Mouse (Mus musculus): ENCODE results near the gene Radil.

The Radil gene

DNA sequence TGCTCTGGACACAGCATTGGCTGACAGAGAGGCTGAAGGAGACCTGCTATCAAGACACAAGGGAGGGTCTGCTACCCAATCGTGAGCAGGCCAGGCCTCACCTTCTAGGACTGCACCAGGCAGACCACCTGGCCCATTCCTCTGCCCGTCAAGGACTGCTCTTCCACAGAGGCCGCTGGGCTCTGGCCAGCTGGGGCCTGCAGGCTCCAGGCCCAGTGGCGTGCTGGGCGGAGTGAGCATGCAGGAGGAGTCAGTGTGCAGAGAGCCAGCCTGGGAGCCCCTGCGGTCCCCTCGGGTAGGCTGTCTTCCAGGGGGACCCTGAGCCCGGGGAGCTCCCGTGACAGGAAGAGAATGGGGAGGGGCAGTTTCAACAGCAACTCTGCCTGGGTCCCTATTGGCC lies 64.2 kb downstream of the Radil start:
- no peak for DNase-seq (ENCODE audit: low spot score in 2 of 2)

DNA sequence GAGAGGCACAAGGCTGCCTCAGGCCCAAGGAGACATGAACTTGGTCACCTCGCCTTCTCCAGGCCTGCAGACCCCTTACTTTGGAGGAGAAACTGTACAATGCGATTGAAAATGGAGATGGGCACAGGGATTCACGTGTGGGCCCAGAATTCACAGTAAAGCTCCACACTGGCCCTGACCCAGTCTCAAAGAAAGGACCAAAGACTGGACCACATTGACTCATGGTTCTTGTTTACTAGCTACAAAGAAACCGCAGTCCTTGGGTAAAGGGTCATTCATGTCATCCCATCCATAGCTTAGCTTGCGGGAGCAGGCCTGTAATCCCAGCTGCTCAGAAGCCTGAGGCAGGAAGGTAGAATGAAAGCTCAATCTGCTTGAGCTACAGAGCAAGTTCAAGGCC lies 67.3 kb downstream of the Radil start:
- no peak for DNase-seq (ENCODE audit: low spot score in 2 of 2)

DNA sequence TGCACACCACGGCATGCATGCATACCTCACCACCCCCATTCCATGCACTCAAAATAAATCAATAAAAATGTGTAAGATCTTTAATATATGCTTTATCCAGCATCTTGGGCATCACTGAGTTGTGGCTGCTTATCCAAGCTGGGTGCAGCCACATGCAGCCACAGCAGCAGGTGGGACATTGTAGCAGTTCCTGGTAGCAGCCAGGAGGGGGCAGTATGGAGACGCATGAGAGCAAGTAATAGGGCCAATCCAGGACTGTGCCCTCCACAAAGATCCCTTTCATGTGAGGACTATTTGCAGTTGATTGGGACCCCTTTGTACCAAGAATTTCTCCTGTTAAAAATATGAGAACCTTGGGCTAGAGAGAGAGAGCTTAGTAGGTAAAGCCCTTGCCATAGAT lies 68.4 kb downstream of the Radil start:
- peak in 1 of 2 experiments; percentile 42 for DNase-seq (ENCODE audit: low spot score in 2 of 2)

DNA sequence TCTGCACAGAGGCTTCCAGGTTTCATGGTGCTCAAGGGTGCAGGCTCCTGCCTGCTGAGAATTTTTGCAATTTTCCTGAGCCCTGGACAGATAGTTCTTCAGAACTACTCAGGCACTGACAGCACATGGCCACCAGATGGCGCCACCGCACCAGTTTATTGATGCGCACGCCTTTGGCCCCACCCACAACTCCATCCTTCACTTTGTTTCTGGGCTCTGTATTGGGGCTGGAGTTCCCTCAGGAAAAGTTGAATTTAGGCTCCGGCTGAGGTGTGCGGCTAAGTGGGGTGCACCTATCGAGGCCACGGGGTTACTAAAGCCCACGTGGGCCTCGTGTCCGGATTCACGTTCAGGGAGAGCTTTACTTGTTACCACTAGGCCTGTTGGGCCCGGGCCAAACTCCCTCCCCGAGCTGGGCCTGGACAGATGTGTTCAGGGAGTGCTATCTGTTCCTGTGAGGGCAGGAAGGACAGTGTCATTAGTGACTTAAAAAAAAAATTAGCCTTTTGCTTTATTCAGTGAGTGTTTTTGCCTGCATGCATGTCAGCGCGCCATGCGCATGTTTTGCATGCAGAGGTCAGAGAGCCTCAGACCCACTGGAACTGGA lies 72.0 kb downstream of the Radil start:
- peak; percentile 50 to 67 for DNase-seq (ENCODE audit: low spot score in 2 of 2)

DNA sequence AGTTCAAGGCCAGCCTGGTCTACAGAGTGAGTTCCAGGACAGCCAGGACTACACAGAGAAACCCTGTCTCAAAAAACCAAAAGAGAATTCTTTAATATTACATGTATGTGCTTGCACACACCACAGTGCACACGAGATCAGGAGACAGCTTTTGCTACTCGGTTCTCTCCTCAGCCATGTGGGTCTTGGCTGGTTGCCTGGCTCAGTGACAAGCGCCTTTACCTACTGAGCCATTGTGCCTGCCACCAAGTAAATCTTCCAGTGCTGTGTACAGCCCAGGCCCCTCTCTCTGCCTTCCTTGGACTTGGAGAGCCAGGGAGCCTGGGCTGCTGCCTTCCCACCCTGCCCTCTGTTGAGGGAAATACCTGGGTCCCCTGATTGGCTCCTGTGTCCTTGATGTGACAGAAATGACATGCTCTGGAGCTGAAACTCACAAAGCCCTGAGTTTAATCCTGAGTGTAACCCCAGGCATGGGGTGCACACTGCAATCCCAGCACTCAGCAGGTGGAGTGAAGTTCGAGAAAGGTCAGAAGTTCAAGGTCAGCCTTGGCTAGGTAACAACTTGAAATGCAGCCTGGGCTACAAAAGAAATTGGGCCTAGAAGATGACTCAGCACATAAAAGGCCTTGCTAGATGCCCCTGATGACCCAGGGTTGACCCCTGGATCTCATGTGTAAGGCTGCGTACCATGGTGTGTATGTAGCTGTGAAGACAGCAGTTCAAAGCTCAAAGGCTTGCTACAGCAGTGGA lies 72.9 kb downstream of the Radil start:
- DNase-seq (ENCODE audit: low spot score in 2 of 2): no peak

DNA sequence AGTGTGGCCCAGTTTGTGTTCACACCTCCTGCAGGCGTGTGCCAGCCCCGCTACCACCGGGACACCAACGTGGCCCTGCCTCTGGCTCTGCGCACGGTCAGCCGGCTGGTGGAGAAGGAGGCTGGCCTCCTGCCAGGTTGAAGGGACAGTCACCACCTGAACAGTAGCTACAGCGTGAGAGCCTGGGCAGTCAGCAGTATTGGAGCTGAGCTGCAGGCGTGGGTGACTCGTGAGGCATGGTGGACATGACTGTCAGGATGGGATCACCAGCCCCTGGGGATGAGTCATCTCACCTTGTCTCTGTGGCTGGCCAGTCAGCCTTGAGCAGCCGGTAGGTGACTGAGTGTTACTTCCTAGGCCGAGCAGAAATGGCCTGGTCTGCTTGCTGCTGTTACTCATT lies 73.6 kb downstream of the Radil start:
- no peak for DNase-seq (ENCODE audit: low spot score in 2 of 2)

DNA sequence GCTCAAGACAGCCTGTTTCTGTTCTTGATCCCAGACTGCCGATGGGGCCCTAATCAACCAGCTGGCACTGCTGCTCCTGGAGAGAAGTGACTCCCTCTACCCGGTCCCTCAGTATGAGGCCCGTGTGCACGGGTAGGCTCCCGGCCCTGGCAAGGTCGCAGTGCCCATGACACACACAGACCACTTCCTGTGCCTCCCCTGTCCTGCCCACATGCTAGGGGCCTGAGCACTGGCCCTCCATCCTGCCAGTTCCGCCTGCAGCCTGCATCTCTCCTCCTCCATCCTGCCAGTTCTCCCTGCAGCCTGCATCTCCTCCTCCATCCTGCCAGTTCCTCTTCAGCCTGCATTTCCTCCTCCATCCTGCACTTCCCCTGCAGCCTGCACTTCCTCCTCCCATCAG lies 75.2 kb downstream of the Radil start:
- peak in 1 of 2 experiments; percentile 45 for DNase-seq (ENCODE audit: low spot score in 2 of 2)

DNA sequence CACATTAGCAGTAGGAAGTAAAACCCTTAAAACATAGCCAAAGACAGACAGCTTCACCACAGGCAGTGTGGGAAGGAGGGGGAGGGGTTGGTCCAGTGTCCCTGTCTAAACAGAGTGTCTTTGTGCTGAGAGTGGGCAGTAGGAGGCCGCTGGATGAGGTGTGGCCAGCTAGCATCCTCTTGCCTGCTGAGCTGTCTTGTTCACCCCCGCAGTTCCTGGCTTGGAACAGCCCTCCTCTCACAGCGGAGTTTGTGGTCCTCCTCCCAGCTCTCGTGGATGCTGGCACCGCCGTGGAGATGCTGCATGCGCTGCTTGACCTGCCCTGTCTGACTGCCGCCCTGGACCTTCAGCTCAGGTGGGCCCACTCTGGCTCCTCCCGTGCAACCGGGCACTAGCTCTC lies 77.2 kb downstream of the Radil start:
- no peak for DNase-seq (ENCODE audit: low spot score in 2 of 2)

DNA sequence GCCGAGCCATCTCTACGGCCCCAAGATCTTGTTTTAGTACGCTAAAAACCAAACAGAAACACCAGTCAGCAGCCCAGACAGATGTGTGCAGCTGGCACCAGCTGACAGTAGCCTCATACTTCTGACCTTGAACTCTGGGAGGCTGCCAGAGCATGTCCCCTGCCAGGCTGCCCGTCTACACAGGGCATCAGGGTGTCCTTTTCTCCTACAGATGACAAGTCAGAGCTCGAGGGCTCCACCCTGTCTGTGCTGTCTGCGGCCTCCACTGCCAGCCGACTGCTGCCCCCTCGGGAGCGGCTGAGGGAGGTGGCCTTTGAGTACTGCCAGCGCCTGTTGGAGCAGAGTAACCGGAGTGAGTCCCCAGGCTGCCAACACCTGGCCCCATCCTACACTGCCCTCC lies 81.1 kb downstream of the Radil start:
- DNase-seq (ENCODE audit: low spot score in 2 of 2): no peak

DNA sequence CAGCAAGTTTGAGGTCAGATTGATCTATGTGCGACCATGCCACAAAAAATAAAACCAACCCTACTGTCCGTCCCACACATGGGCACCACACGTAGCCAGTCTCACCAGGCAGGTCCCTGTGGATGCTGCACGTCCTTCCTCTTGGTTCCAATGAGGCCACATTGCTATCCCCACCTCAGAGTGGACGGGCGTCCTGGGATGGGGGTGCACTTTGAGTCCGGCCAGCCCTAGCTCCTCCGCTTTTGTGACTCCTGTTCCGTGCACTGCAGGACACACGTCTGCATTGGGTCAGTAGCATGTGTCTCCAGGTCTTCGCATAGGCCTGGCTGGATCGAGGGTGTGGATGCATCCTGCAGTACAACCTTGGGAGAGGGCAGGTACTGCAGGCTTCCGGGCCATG lies 82.5 kb downstream of the Radil start:
- DNase-seq (ENCODE audit: low spot score in 2 of 2): no peak

DNA sequence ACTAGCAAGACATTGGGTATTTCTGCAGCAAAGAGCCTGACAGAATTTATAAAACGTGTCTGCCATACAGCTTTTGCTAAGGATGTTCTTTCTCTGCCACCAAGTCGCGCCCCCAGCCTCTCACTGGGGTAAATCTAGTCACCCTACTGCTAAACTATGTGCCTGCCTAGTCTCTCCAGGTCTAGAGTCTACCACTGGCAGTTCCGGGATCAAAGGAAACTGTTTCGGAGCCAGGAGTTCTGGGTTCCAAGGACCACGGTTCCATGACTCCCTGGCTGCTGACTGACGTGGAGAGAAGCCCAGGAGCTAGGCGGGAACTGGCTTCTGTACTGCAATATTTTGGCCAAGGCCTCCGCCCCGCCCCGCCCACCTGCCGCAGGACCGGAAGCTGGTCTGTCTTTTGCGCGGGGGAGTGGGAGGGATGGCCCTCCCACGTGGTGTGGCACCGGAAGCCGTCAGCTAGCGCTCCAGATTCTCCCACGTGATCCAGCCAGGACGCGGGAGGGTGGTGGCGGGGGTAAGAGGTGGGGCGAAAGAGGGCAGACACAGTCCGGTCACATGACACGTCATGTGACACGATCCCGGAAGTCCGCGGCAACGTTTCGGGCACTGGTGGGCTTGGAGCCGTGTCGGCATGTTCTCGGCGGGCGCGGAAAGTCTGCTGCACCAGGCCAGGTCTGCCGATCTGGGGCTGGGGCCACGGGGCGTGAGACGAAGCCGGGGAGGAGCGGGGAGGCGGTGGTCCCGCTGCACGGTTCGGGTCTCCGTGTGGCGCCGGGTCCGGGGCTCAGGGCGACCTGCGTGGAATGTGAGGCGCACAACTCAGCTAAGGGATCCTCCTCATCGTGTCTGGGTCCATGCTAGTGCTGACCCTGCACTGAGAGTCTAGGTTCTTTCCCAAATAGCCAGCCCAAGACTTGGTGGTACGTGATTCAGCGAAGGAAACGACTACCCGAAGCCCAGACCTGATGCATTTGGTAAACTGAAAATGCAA lies 87.1 kb downstream of the Radil start, which contains the start of gene Ap5z1:
Ap5z1 (plus strand) TSS at position 484 of the 994 bp plus-strand sequence.
- peak; percentile 93 to 95 for DNase-seq (ENCODE audit: low spot score in 2 of 2)

DNA sequence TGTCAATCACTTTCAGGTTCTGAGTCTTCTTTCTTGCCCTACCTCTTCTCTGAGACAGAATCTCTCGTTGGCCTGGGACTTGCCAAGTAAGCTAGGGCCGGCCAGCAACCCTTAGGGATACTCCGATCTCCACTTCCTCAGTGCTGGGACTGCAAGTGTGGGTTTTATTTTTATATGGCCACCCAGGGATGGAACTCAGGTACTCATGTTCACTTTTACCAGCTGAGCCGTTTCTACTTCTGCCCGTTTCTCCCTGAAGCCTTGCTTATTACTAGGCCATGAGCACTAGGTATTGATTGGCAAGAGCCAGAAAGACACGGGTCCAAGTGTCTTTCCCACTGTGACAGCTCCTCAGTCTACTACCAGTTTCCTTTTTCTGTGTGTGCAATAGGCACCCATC lies 87.9 kb downstream of the Radil start:
- DNase-seq (ENCODE audit: low spot score in 2 of 2): no peak

DNA sequence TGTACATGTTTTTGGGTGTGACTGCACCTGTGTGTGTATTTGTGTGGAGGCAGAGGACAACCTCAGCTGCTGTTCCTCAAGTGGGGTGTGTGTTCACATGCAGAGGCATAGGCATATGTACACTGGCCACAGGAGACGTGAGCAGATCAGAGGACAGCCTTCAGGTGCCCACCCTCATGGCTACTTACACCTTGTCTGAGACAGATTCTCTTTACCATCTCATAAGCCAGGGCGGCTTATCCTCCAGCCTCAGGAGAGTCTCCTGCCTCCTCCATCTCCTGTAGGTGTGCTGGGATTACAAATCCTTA lies 88.3 kb downstream of the Radil start:
- DNase-seq (ENCODE audit: low spot score in 2 of 2): no peak

DNA sequence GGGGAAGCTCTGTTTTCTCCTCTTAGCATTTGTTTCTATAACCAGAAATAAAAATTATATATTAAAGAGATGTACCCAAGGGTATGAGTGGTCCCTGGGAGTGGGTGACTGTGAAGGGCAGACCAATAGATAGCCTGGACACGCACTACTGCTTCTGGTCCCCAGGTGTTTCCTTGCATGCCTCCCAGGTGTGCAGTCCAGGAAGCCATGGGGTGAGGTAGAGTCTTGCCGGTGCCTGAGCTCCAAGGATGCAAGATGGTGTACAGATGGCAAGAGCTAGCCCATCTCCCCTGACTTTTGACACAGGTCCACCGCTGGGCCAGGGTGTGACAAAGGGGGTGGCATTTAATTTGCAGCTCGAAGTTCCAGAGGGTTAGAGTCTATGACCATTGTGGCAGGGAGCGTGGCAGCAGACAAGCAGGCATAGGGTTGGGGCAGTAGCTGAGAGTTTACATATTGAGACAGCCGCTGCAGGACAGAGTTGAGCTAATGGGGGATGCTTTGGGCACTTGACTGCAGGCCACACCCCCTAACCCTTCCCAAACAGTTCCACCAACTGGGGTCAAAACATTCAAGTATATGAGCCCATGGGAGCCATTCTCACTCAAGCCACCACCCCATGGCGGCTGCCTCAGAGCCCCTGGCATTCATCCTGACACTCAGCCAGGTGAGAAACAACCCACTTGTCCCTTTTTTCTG lies 88.8 kb downstream of the Radil start:
- no peak for DNase-seq (ENCODE audit: low spot score in 2 of 2)

DNA sequence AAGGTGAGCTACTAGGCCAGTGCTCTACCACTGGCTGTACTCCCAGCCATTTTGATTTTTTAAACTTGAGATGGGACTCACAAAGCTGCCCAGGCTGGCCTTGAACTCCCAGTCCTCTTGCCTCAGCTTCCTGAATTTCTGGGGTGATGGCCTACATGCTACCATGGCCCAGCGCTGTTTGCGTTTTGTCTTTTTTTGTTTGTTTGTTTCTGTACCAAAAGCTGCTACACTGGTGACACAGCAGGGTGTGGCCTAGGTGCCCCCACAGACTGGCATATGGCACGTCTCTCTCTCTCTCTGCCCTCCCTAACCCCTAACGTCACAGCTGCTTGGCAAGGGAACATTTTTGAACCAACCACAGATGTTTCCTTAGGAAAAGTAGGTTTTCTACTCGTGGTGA lies 91.1 kb downstream of the Radil start:
- DNase-seq (ENCODE audit: low spot score in 2 of 2): no peak

DNA sequence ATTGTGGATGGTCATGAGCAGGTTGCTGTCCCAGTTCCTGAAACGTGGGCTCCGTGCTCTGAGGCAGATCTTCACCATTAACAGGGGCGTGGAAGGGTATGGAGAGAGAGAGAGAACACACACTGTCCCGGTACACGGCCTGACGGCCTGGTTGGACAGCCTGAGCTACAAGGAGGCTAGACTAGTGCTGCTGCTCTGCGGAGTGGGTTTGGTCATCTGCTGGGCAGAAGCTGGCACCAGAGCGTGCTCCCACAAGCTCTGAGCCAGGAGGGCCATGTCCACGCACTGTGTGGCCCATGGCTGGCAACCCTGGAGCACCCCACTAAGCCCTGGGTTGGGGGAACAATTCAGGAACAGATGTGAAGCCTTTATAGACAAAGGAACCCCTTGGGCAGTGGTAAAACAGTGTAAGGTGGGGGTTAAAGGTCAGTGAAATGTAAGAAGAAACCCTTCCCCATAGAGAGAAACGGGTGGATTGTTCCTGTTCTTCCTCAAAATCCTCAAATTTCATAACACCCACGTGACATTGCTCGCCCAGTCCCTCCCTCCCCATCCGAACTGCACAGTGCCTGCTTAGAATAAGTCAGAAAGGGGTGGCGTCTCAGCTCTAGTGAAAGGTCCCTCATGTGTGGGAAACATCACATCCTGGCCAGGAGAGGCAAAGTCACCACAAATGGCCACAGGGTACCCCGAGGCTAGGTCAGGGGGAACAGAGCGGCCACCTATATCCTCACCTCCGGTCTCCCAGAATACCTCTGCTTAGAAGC lies 91.9 kb downstream of the Radil start:
- DNase-seq (ENCODE audit: low spot score in 2 of 2): no peak

DNA sequence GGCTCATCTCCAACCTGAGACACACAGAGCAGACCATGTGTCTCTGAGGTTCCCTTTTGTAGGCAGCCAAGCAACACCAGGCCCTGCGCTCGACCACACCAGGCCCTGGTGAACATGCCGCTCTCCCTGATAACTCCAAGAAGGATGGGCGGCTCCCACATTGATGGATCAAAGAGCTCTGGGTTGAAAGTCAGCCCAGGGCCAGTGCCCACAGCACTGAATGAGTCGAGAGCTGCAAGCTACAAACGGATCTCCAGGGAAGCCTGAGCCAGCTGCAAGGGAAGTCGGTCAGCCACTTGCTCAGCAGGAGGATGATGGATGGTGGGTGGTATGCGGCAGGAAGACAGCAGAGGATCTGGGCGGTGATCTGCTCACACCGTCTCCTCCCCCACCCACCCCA lies 93.6 kb downstream of the Radil start:
- DNase-seq (ENCODE audit: low spot score in 2 of 2): no peak

DNA sequence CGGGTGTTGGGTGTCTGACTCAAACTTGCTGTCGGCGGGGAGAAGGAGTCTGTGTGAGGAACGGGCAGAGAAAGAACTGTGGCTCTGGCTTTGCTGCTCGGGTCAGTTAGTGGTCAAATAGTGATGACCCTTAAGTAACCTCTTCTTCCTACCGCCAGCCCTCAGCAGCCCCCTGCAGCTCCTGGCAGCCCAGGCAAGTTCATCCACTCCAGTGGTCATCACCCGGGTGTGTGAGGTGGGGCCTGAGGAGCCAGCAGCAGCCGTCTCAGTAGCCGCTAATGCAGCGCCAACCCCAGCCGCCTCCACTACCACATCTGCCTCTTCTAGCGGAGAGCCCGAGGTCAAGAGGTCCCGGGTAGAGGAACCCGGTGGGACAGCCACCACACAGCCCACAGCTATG lies 94.6 kb downstream of the Radil start:
- DNase-seq (ENCODE audit: low spot score in 2 of 2): no peak

DNA sequence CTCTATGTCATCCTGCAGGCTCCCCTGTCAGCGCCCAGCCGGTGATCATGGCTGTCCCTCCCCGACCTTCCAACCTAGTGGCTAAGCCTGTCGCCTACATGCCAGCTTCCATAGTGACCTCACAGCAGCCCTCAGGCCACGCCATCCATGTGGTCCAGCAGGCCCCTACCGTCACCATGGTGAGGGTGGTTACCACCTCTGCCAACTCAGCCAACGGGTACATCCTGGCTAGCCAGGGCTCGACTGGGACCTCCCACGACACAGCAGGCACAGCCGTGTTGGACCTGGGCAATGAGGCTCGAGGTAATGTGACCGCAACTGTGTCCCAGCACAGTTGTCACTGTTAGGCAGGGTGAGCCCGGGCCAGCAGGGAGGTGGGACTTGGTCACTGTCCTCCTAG lies 97.2 kb downstream of the Radil start:
- no peak for DNase-seq (ENCODE audit: low spot score in 2 of 2)

DNA sequence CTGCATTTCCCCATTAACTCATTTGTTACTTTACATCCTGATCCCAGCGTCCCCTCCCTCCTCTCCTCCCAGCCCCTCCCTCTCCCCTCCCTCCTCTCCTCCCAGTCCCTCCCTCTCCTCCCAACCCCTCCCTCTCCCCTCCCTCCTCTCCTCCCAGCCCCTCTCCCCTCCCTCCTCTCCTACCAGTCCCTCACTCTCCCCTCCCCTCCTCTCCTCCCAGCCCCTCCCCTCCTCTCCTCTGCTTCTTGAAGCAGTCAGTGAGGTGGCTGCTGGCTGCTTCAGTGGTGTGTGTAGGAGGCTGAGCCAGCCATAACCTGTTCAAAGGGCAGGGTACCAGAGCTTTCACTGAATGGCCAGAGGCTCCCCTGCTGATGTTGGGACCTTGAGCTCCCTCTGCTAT lies 99.1 kb downstream of the Radil start:
- DNase-seq (ENCODE audit: low spot score in 2 of 2): no peak

DNA sequence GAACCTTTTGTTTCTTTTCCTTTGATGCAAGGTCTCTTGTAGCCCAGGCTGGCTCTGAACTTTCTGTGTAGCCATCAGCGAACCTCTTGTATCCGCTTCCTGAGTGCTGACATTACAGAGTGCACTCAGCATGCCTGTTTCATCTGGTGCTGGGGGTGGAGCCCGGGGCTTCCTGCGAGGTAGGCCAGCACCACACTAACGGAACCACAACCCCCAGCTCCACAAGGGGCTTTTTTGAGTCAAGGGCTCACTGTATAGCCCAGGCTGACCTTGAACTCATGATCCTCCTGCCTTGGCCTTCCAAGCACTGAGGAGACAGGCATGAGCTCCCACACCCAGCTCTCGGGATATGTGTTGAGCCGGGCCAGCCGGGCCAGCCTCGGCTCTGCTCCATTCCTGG lies 100.1 kb downstream of the Radil start:
- DNase-seq (ENCODE audit: low spot score in 2 of 2): no peak
